15 mouse cellular contexts compared by ENCODE assay signal in genomic region chr8:126256585-126257391, GRCm38 (mm10). TPM values are rescaled to one million over a fixed set of nuclear protein-coding genes. Genes with fewer than 3 reads are reported as not detected.
DNase-seq lines count a peak whose midpoint lies in the region; ATAC-seq and TF ChIP-seq lines count a peak whose summit lies in the region.
"Had no signal": no experiment of that assay in that cellular context is flagged by ENCODE, and none has a peak within 500 bp of the region (broad histone marks: within the 10 kb centered on the region; RNA-seq: fewer than 3 reads in every experiment).

No protein-coding gene starts in this region.

- WGBS in cerebellum, adult 2 months, result 54% methylated on average over 9 of the region's 9 CpGs
- 37% methylated on average over 9 of the region's 9 CpGs for WGBS in hindbrain, embryonic 11.5 days

- H3K9me3 ChIP-seq in hindbrain, embryonic 11.5 days (ENCODE audit: control insufficient read depth, low read length), result no peaks in the 10 kb centered on the region
- H3K9me3 ChIP-seq: heart, embryonic 15.5 days; stomach, embryonic 15.5 days had no signal

- no peak for ATAC-seq in hindbrain, embryonic 11.5 days (ENCODE audit: low FRiP score)
- ATAC-seq: inflammation-experienced regulatory T-cells, adult 6 months had no signal

- H3K27me3 ChIP-seq in cerebellum, adult 2 months (ENCODE audit: control insufficient read depth, insufficient read depth, low read length), result no peaks in the 10 kb centered on the region
- peaks cover 8% of the 10 kb centered on the region for H3K27me3 ChIP-seq in hindbrain, embryonic 11.5 days (ENCODE audit: control insufficient read depth, insufficient read depth, low read length)

- H3K4me2 ChIP-seq in hindbrain, embryonic 11.5 days (replicated peaks; ENCODE audit: low read depth, low read length), result no peak overlapping the region
- H3K4me2 ChIP-seq: heart, embryonic 15.5 days; stomach, embryonic 15.5 days had no signal

- no peak overlapping the region for H3K4me3 ChIP-seq in cerebellum, adult 2 months (replicated peaks; ENCODE audit: insufficient read depth, low read depth, low read length)
- H3K4me3 ChIP-seq in layer of hippocampus, adult 2 months, result no peak overlapping the region
- no peak overlapping the region for H3K4me3 ChIP-seq in hindbrain, embryonic 11.5 days (ENCODE audit: low read depth, low read length)
- H3K4me3 ChIP-seq: heart, embryonic 15.5 days; stomach, embryonic 15.5 days had no signal

- no peak overlapping the region for H3K9ac ChIP-seq in hindbrain, embryonic 11.5 days (ENCODE audit: low read depth, low read length)
- H3K9ac ChIP-seq: heart, embryonic 15.5 days; liver, embryonic 14.5 days; stomach, embryonic 15.5 days had no signal

- H3K4me1 ChIP-seq in cerebellum, adult 2 months (ENCODE audit: control insufficient read depth, insufficient read depth, low read length), result peaks cover 27% of the 10 kb centered on the region
- H3K4me1 ChIP-seq in hindbrain, embryonic 11.5 days (replicated peaks; ENCODE audit: control insufficient read depth, insufficient read depth, low read length), result no peaks in the 10 kb centered on the region
- H3K4me1 ChIP-seq: heart, embryonic 15.5 days; stomach, embryonic 15.5 days had no signal

- H3K27ac ChIP-seq in cerebellum, adult 2 months (ENCODE audit: insufficient read depth, low read length), result no peak overlapping the region
- H3K27ac ChIP-seq in layer of hippocampus, adult 2 months, result no peak overlapping the region
- no peak overlapping the region for H3K27ac ChIP-seq in hindbrain, embryonic 11.5 days (ENCODE audit: low read depth, low read length)
- H3K27ac ChIP-seq: heart, embryonic 15.5 days; liver, embryonic 14.5 days; stomach, embryonic 15.5 days had no signal

- DNase-seq in cerebellum, adult 2 months, result no peak
- no peak for DNase-seq in cerebellum, adult 11-12 months
- DNase-seq in layer of hippocampus, adult 2 months (ENCODE audit: low spot score in 2 of 2), result no peak
- no peak for DNase-seq in layer of hippocampus, adult 11-12 months (ENCODE audit: low spot score)
- DNase-seq in hindbrain, embryonic 11.5 days (ENCODE audit: low spot score), result peak; percentile 22
- peak; percentile 29 for DNase-seq in retina, embryonic 14.5 days (ENCODE audit: low spot score)
- no peak for DNase-seq in spleen, adult 18-20 months
- no peak for DNase-seq in spleen, postnatal 36 days (ENCODE audit: low spot score in 2 of 2)
- DNase-seq: gastrocnemius, postnatal 25 days; kidney, postnatal 36 days had no signal

- no peak for TF ChIP-seq POLR2A in cerebellum, adult 2 months (IDR thresholded peaks at IDR 0.05; ENCODE audit: borderline replicate concordance, insufficient read depth, low read length)

- TF ChIP-seq CTCF in cerebellum, adult 2 months (IDR thresholded peaks at IDR 0.05; ENCODE audit: borderline replicate concordance, insufficient read depth, low read depth, low read length), result 0 out of 2 replicates have a peak, but pooled peaks have one; percentile 24
- peak; percentile 61 for TF ChIP-seq CTCF in layer of hippocampus, adult 2 months (conservative IDR thresholded peaks at IDR 0.05)

- H3K36me3 ChIP-seq in hindbrain, embryonic 11.5 days (ENCODE audit: control insufficient read depth, insufficient read depth, low read length), result no peaks in the 10 kb centered on the region
- H3K36me3 ChIP-seq: heart, embryonic 15.5 days; stomach, embryonic 15.5 days had no signal

RNA-seq across cellular contexts. Expression of gene Slc35f3, which starts 41.6 kb away (rescaled TPM):
- 15.8 and 17.7 TPM in 2 replicates for polyA plus RNA-seq in cerebellum, adult 2 months (2012; rRNA removed)
- total RNA-seq in layer of hippocampus, adult 2 months (2021), result 10 to 100 TPM; 45.9 to 47.1 TPM
- polyA plus RNA-seq in hindbrain, embryonic 11.5 days (2014; fragmentation: Nextera tagmentation; extraction: Ambion mirVana), result 0.08 and 0.22 TPM in 2 replicates
- total RNA-seq: common myeloid progenitor, adult 5-6 weeks; gastrocnemius, postnatal 25 days had no signal
- polyA plus RNA-seq: heart, embryonic 15.5 days; inflammation-experienced regulatory T-cells, adult 6 months; liver, embryonic 14.5 days had no signal

Comparison
In these comparisons a context has a peak if more than half of its experiments do, and no peak if none do; other contexts are left out.
1. DNase-seq: peak in hindbrain, embryonic 11.5 days (single experiment) and retina, embryonic 14.5 days (single experiment); none in cerebellum, adult 2 months (0 of 2), cerebellum, adult 11-12 months (single experiment), layer of hippocampus, adult 2 months (0 of 2), layer of hippocampus, adult 11-12 months (single experiment), spleen, adult 18-20 months (0 of 2) and spleen, postnatal 36 days (0 of 2).
2. RNA of gene Slc35f3, which starts 41.6 kb away (polyA plus RNA-seq): 15.8 to 17.7 TPM in cerebellum, adult 2 months; 0.08 to 0.22 TPM in hindbrain, embryonic 11.5 days; every median in the first group is over 10 times any median in the second.